Mouse (Mus musculus) forebrain, embryonic 10.5 days (tissue): ENCODE data around the gene Slc3a2. TPM values are rescaled to one million over a fixed set of nuclear protein-coding genes. Genes with fewer than 3 reads are reported as not detected.
"Not testable (repeated sequence)": the region's sequence is repeated elsewhere in the genome, so short reads cannot be mapped to it uniquely, and the experiment has no call there.

Source experiments
- DNase-seq: peaks from one replicate; pipeline ENCODE4 v3.0.0-alpha.2; 2017; ENCODE audit warnings: low spot score; ENCODE audit errors: extremely low spot score
- H3K27ac ChIP-seq: fragments of 300-500 bp; sonication (generic); 2 replicates; pipeline ENCODE4 v1.5.1; 2016; ENCODE audit warnings: mild to moderate bottlenecking
- H3K27me3 ChIP-seq: fragments of 300-500 bp; sonication (generic); 2 replicates; pipeline ENCODE4 v1.6.1; 2016; ENCODE audit warnings: mild to moderate bottlenecking; ENCODE audit not compliant: poor library complexity, severe bottlenecking
- H3K36me3 ChIP-seq: fragments of 300-500 bp; sonication (generic); replicated peaks from 2 replicates; pipeline ENCODE4 v1.6.1; 2016; ENCODE audit warnings: mild to moderate bottlenecking, moderate library complexity
- H3K4me1 ChIP-seq: fragments of 300-500 bp; sonication (generic); 2 replicates; pipeline ENCODE4 v1.6.1; 2016
- H3K4me3 ChIP-seq: fragments of 300-500 bp; sonication (generic); 2 replicates; pipeline ENCODE4 v1.5.1; 2016; ENCODE audit warnings: mild to moderate bottlenecking, moderate library complexity
- H3K9me3 ChIP-seq: fragments of 300-500 bp; sonication (generic); 2 replicates; pipeline ENCODE4 v1.6.1; 2016; ENCODE audit warnings: mild to moderate bottlenecking, moderate library complexity
- WGBS: fragments of 180-500 bp; shearing (Covaris S2); methylation state at CpG from one replicate; pipeline ENCODE4 v1.1.7; 2016; 5-methylcytosine and 5-hydroxymethylcytosine counted together
- polyA plus RNA-seq: library from polyadenylated mRNA; unstranded; fragments of >200 nt; fragmentation: Nextera tagmentation; extraction: Ambion mirVana; gene quantifications from 2 replicates; pipeline ENCODE4 v1.2.1, GENCODE M21; 2016

The Slc3a2 gene
- polyA plus RNA-seq, 1 experiment from 2014 or later, result 149 TPM

- Histone ChIP-seq H3K27me3 (no peaks in the 10 kb centered on the region), H3K27ac (peak overlapping the region; percentile 97), H3K4me3 (peak overlapping the region; percentile 66), H3K36me3 (peaks cover 34% of the 10 kb centered on the region), H3K4me1 (peaks cover 36% of the 10 kb centered on the region), H3K9me3 (no peaks in the 10 kb centered on the region)
- WGBS, result 6% methylated on average over 2 of the region's 2 CpGs
- DNase-seq, result no peak
These were observed 1.2 kb upstream of the Slc3a2 start for GRCm38 (mm10) chr19:8724392-8724791.

- Histone ChIP-seq H3K9me3 (no peaks in the 10 kb centered on the region), H3K4me1 (peaks cover 36% of the 10 kb centered on the region), H3K36me3 (peaks cover 34% of the 10 kb centered on the region), H3K27ac (peak overlapping the region; percentile 97), H3K27me3 (no peaks in the 10 kb centered on the region), H3K4me3 (peak overlapping the region; percentile 66)
- under 1% methylated on average over 20 of the region's 20 CpGs for WGBS
- DNase-seq, result no peak
These were observed 591 bp upstream of the Slc3a2 start for GRCm38 (mm10) chr19:8723574-8724346.

- WGBS, result 3% methylated on average over 5 of the region's 5 CpGs
- Histone ChIP-seq H3K4me1 (peaks cover 36% of the 10 kb centered on the region), H3K9me3 (no peaks in the 10 kb centered on the region)
These were observed 636 bp downstream of the Slc3a2 start for GRCm38 (mm10) chr19:8722559-8722906.

GRCm38 (mm10) chr19:8722021-8722420 lies 1.1 kb downstream of the Slc3a2 start:
- Histone ChIP-seq H3K27me3 (no peaks in the 10 kb centered on the region), H3K9me3 (no peaks in the 10 kb centered on the region), H3K27ac (peak overlapping the region; percentile 97), H3K4me3 (peak overlapping the region; percentile 66), H3K4me1 (peaks cover 36% of the 10 kb centered on the region), H3K36me3 (peaks cover 32% of the 10 kb centered on the region)
- no peak for DNase-seq
- WGBS, result 70% methylated on average over 4 of the region's 4 CpGs

More at GRCm38 (mm10) chr19:8722559-8722906, 636 bp downstream of the Slc3a2 start:
- peak overlapping the region; percentile 66 for H3K4me3 ChIP-seq
- DNase-seq, result no peak
- H3K27me3 ChIP-seq, result no peaks in the 10 kb centered on the region
- peak overlapping the region; percentile 97 for H3K27ac ChIP-seq
- peaks cover 34% of the 10 kb centered on the region for H3K36me3 ChIP-seq

- 81% methylated on average over 1 of the region's 1 CpGs for WGBS
- Histone ChIP-seq H3K9me3 (no peaks in the 10 kb centered on the region), H3K27ac (no peak overlapping the region), H3K4me1 (peaks cover 36% of the 10 kb centered on the region), H3K4me3 (peak overlapping the region; percentile 66; the same call in 1 of the 2 replicates), H3K27me3 (no peaks in the 10 kb centered on the region), H3K36me3 (peaks cover 26% of the 10 kb centered on the region)
- no peak for DNase-seq
These were observed 1.8 kb downstream of the Slc3a2 start for GRCm38 (mm10) chr19:8721378-8721777.

- H3K4me1 ChIP-seq, result peaks cover 23% of the 10 kb centered on the region
- H3K27ac ChIP-seq, H3K9me3 ChIP-seq, H3K4me3 ChIP-seq, DNase-seq, H3K27me3 ChIP-seq, H3K36me3 ChIP-seq: not testable (repeated sequence)
These were observed 4.1 kb downstream of the Slc3a2 start for GRCm38 (mm10) chr19:8719037-8719436.

- peak; percentile 44 for DNase-seq
- Histone ChIP-seq H3K36me3 (no peaks in the 10 kb centered on the region), H3K27me3 (no peaks in the 10 kb centered on the region), H3K4me1 (peaks cover 25% of the 10 kb centered on the region), H3K4me3 (no peak overlapping the region), H3K27ac (no peak overlapping the region), H3K9me3 (no peaks in the 10 kb centered on the region)
- WGBS, result 70% methylated on average over 3 of the region's 3 CpGs
These were observed 4.8 kb downstream of the Slc3a2 start for GRCm38 (mm10) chr19:8718357-8718756.

- H3K36me3 ChIP-seq, result peaks cover 4% of the 10 kb centered on the region
- no peaks in the 10 kb centered on the region for H3K9me3 ChIP-seq
- WGBS, result 71% methylated on average over 10 of the region's 10 CpGs
- H3K4me3 ChIP-seq, result no peak overlapping the region
- H3K27me3 ChIP-seq, result no peaks in the 10 kb centered on the region
- H3K4me1 ChIP-seq, result peaks cover 26% of the 10 kb centered on the region
- no peak overlapping the region for H3K27ac ChIP-seq
- DNase-seq, result no peak
These were observed 6.2 kb downstream of the Slc3a2 start for GRCm38 (mm10) chr19:8716767-8717475.

GRCm38 (mm10) chr19:8715868-8716766 lies 7.1 kb downstream of the Slc3a2 start:
- peaks cover 26% of the 10 kb centered on the region for H3K4me1 ChIP-seq
- 70% methylated on average over 10 of the region's 10 CpGs for WGBS
- H3K36me3 ChIP-seq, result peaks cover 12% of the 10 kb centered on the region
- H3K9me3 ChIP-seq, result no peaks in the 10 kb centered on the region
- H3K27me3 ChIP-seq, result no peaks in the 10 kb centered on the region
- no peak for DNase-seq
- no peak overlapping the region for H3K4me3 ChIP-seq
- no peak overlapping the region for H3K27ac ChIP-seq

- no peak for DNase-seq
- Histone ChIP-seq H3K27me3 (no peaks in the 10 kb centered on the region), H3K4me1 (peaks cover 36% of the 10 kb centered on the region), H3K4me3 (peak overlapping the region; percentile 84; the same call in 1 of the 2 replicates), H3K9me3 (no peaks in the 10 kb centered on the region), H3K27ac (peak overlapping the region; percentile 51; the same call in 1 of the 2 replicates), H3K36me3 (peaks cover 24% of the 10 kb centered on the region)
- WGBS, result 78% methylated on average over 10 of the region's 10 CpGs
These were observed 8.3 kb downstream of the Slc3a2 start for GRCm38 (mm10) chr19:8714653-8715481.

GRCm38 (mm10) chr19:8713997-8714652 lies 9.0 kb downstream of the Slc3a2 start:
- Histone ChIP-seq H3K36me3 (peaks cover 32% of the 10 kb centered on the region), H3K9me3 (no peaks in the 10 kb centered on the region), H3K4me1 (peaks cover 36% of the 10 kb centered on the region), H3K27ac (peak overlapping the region; percentile 94), H3K27me3 (no peaks in the 10 kb centered on the region), H3K4me3 (peak overlapping the region; percentile 84)
- 9% methylated on average over 13 of the region's 13 CpGs for WGBS
- DNase-seq, result no peak
